Mouse (Mus musculus): Measurements from ENCODE around the gene Sf3a3. TPM values are rescaled to one million over a fixed set of nuclear protein-coding genes. Genes with fewer than 3 reads are reported as not detected.
"Not testable (repeated sequence)": the region's sequence is repeated elsewhere in the genome, so short reads cannot be mapped to it uniquely, and the experiment has no call there.

Gene Sf3a3
- total RNA-seq, 2 experiments from 2014 or later = 31.1 to 32.2 TPM

DNA sequence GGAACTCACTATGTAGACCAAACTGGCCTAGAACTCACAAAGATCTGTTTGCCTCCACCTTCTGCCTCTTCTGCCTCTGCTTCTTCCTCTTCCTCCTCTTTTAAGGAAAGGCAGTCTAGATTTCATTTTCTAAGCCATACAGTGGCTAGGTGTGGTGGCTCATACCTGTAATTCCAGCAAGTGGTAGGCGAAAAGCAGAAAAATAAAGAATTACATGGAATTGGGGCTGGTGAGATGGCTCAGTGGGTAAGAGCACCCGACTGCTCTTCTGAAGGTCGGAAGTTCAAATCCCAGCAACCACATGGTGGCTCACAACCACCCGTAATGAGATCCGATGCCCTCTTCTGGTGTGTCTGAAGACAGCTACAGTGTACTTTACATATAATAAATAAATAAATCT lies 726 bp upstream of the Sf3a3 start:
- DNase-seq (ENCODE audit: low spot score in 2 of 2); intact Hi-C loops (cut with DNase I): not testable (repeated sequence)

DNA sequence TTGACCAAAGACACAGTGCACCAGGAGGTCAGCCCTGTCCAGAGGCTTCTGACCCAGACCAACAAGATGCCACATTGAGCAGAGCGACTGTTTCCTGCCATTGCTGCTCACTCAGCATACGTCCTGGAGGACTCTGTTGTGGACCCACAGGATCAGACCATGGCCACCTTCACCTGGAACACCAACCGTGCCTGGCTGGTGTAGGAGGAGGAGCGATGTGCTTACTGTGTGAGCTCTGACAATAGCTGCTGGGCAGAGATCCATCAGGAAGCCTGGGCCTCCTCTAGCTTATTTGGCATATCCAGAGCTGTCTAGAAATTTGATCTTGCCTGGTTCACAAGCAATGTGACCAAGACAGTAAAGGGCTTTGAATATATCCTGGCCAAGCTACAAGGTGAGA lies 4.5 kb downstream of the Sf3a3 start:
- intact Hi-C loops (cut with DNase I) = no loop called here
- no peak for DNase-seq (ENCODE audit: low spot score in 2 of 2)

DNA sequence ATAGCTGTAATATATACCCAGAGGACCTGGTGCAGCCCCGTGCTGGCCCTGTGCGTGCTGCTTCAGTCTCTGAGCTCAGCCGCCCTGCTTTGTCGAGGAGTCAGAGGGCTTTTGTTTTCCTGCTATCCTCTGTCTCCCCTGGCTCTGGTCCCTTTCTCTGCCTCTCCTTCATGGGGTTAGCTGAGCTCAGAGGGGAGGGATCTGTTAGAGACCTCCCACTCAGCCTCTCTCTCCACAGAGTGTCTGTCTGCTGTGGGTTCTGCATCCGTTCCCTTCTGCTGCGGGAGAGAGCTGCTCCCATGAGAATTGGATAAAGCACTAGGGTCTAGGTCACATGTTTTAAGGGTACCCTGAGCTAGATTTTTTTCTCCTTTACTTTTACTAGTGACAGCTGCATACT lies 11.5 kb downstream of the Sf3a3 start:
- intact Hi-C loops (cut with DNase I) = no loop called here
- DNase-seq (ENCODE audit: low spot score in 2 of 2) = no peak

DNA sequence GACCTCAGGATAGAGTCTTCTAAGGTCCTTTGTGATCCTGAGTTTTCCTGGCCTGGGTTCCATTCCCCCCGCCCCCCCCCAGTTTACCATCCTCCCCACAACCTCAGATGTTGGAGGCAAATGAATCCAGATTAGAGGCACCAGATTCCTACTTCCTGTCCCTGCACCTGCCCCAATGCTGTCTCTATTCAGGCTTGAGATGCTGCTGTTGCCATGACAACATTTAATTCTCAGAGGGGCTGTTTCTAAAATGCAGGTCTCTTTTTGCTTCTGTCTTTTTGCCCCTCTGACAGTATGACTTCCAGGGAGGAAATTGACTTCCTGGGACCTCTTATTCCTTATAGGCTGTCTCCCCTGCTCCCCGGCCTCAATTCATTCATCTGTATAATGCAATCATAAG lies 22.4 kb downstream of the Sf3a3 start:
- intact Hi-C loops (cut with DNase I) = no loop called here
- DNase-seq (ENCODE audit: low spot score in 2 of 2) = no peak

DNA sequence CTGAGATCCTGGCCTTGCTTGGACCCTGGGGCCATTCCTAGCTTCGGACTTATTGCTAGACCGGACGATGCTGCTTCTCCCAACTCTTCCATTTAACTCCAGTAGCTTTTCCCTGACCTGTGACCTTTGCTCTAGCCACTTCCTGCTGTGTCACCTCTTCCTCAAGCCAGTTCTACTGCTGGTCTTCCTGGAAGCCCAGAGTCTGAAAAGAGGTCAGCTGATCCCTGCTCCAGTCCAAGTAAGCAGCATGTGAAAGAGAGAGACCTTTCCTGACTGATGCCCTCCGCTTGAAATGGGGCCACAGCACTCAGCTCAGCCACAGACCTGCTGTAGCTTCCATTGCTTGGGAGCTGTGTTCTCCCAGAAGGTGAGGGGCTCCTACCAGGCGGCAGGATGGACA lies 22.9 kb downstream of the Sf3a3 start:
- no peak for DNase-seq (ENCODE audit: low spot score in 2 of 2)
- intact Hi-C loops (cut with DNase I) = no loop called here

DNA sequence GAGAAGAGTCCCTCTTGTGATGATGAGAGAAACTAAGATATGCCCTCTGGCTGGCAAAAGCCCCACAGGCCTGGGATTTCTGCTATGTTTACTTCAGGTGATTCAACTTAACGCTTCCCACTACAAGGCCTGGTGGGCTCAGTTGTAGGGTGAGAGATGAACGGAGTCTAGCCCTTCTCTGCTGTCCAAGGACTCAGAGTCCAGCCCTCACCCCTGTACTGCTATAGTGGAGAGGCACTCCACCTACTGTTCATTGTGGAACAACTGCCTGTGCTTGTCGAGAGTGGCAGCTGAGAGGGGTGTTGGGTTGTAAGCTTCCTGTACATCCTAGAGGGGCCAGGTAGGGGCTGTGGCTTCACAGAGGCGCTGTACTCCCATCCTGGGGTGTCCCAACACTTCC lies 23.4 kb downstream of the Sf3a3 start:
- intact Hi-C loops (cut with DNase I) = no loop called here

DNA sequence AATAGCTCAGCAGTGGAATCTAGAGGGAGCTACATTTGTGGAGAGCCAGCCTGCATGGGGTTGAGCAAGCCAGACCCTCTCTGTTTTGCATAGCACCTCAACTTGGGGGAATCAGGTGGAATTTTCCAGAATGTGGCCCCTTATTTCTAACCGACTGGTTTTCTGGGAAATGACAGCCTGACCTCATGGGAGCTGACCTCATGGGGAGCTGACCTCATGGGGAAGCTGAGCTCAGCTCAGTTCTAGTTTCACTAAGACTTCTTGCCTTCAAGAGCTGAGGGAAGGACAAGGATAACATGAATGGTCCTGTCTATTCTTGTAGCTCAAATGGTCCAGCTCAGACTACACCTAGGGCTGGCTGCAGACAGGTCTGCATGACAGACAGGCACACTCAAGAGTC lies 24.2 kb downstream of the Sf3a3 start:
- DNase-seq (ENCODE audit: low spot score in 2 of 2) = no peak
- intact Hi-C loops (cut with DNase I) = no loop called here

More for the DNA sequence above, 23.4 kb downstream of the Sf3a3 start:
- DNase-seq (ENCODE audit: low spot score in 2 of 2) = no peak

DNA sequence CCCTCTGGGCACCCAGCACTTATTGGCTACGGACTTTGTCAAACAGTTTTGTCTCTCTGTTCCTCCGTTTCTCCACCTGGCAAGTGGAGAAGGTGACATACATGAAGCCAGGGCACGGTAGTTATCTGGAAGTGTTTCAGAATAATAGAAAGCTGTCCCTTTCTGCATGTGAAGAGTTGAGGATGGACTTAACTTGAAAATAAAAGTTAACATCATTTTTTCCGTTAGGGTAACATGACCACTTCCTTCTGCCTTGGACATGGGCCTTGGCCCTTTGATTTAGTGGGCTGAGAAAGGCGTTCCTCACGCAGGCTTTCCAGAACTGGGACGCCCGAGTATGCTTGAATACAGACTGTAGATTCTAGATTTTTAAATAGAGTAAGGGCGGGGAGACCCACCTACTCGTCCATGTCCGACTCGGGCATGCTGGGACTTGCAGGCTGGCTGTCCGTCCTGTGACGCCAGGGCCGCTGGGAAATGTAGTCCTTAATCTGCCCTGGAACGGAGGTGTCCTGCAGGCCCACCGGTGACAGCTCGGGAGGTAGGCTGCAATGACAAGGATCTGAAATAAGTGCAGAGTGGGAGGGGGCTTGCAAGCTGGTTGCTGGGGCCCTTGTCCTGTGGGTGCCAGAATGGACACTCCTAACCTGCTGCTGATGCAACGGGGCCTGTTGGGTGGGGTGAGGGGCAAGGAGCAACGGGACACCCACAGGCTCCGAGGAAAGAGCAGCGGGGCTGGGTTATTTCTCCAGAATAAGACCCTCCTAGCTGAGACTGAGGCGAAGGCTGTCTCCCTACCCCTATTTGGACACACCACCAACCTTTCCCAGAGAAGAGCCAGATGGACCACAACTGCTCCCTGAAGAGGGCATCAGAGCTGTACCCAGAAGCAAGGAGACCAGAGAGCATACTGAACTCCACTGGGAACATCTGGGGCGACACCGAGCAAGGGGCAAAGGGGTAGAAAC lies 27.1 kb downstream of the Sf3a3 start, which contains the start of gene Inpp5b:
TSS of gene Inpp5b (plus strand) at position 475 of the 968 bp plus-strand sequence.
- DNase-seq (ENCODE audit: low spot score in 2 of 2) = peak; percentile 85
- intact Hi-C loops (cut with DNase I) = no loop called here

DNA sequence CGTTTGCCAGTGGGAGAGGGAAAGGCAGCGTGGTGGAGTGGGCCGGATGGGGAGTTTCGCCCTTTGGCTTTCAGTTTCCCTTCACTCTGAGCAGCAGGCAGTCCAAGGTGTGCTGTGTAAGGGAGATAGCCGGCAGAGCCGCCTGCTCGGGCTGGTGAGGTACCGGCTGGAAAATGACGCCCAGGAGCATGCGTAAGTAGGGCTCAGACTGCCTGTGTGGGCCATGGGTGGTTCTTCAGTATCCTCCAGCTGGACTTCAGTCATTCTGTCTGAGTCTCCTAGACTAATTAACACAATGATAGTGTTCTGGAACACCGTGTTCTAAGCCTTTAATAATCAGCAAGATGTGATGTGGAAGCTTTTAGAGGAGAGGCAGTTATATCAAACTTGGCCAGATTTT lies 28.3 kb downstream of the Sf3a3 start:
- DNase-seq (ENCODE audit: low spot score in 2 of 2) = peak in 1 of 2 experiments; percentile 33
- intact Hi-C loops (cut with DNase I) = no loop called here

DNA sequence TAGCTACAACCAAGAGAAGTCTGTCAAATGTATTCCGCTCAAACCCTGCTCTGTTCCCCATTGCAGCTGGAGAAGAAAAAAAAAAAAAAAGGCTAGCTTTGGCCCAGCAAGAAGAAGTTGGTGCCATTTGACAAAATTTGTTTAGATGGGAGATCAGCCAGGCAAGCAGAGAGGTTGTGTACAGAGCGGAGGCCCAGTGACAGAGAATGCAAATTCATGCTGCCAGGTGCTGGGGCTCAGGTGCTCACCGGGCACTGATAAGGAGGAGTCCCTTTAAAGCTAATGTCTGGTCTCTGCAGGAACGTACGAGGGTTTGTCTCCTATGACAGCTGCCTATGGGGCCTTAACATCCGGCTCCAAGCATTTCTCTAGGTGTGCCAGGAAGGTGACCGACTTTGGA lies 32.0 kb downstream of the Sf3a3 start:
- DNase-seq (ENCODE audit: low spot score in 2 of 2) = no peak
- intact Hi-C loops (cut with DNase I) = no loop called here

DNA sequence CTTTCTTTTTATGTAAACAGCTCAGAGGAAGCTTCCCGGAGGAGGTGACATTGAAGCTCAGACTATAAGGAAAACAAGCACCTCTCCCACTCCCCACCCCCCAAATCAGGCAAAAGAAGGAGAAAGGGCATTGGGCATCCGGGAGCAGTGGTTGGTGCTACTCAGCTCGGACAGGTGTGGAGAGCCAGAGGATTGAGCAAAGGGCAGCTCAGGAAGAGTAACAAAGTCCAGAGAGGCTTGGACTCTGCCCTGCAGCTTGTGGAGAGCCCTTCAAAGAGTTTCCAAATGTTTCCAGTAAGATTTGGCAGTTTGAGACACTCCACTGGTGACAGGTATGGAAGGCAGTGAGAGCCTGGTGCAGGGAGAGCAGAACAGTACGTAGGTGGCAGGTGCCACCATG lies 33.3 kb downstream of the Sf3a3 start:
- DNase-seq (ENCODE audit: low spot score in 2 of 2) = no peak
- intact Hi-C loops (cut with DNase I) = no loop called here

DNA sequence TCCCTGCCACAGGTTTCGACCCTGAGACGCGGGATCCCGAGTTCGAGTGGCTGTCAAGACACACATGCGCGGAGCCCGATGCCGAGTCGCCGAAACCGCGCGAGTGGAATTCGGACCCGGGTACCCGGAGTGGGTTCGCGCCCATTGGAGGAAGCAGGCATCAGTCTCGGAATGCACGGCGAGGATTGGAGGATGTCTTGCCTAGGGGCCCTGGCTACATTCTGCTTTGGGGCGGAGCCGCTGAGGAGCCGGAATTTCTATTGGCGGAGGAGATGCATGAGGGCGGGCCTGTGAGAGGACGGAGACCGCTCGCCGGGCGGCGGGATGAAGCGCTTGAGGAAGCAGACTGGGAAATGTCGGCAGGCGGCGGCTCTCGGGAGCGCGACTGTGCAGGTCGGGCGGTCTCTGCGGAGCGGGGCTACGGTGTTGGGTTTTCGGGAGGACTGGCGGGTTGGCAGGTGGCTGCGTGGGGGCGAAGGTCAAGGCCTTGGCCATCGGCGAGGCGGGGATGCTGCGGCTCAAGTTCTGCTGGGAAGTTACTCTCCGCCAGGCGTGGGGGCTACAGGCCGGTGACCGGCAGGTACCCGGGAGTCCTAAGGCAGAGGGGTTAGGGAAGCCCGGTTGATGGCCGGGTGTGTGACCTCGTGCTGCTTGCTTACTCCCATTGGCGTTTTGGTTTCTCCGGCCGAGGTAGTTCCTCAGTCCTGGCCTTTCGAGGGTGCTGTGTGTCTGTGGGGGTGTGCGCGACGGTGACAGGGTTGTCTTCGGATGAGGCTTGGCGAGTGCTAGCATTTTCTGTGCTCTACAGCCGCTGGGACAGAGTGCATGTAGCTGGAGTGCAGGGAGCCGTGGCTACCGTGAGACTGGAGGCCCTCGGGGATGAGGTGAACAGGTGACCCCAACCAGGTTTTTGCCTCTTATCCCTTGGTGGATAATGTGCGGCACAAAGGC lies 37.0 kb downstream of the Sf3a3 start:
- intact Hi-C loops (cut with DNase I) = no loop called here
- DNase-seq (ENCODE audit: low spot score in 2 of 2) = peak; percentile 98

DNA sequence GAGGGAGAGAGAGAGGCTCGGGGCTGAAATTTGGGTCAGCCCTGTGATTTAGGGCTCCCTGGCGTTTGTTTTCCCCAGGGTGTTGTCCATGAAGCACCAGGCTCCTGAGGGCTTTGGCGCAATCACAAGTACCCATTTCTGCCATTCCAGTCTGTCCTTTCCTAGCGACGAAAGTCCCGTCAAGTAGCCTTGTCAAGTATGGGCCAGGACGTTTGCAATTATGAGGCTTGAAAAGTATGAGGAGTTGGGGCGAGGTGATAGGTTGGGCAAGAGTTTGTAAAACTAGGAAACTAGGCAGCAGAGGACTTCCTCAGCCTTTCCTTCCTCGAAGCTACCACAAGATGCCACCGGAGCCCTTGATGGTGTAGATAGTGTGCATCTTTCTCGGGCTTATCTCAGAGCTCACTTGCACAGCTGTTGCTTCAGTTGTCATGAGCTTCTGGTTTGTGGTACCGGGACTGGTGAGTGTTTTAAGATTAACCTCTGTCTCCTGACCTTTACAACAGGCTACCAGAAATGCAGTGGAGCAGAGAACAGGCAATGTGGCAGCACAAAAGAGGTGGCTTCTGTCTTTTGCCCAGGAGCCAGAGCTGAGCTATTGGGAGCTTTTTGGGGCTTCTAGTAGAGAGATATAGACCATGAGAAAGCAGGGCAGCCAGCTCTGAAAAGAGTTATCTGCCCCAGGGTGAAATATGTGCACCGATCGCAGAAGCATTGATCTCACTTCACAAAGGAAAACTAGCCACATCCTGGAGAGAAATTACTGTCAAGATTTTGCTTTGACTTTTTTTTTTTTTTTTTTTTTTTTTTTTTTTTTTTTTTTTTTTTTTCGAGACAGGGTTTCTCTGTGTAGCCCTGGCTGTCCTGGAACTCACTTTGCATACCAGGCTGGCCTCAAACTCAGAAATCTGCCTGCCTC lies 38.0 kb downstream of the Sf3a3 start:
- intact Hi-C loops (cut with DNase I) = no loop called here
- DNase-seq (ENCODE audit: low spot score in 2 of 2) = no peak

DNA sequence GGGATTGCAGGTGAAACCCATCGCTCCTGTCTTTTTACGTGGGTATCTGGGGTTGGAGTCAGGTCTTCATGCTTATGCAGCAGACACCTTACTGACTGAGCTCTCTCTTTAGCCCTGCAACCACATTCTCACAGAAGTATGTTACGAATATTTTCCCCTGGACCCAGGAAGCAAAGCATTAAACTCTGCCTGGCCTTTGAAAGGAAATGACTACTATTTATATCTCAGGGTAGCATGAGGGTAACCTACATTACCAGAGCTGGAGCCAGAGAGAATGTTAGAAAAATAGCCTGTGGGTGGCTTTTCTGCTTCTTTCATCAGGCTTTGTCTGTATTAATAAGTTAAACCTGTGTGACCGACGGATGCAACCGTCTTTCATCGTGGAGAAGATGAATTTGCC lies 41.0 kb downstream of the Sf3a3 start:
- DNase-seq (ENCODE audit: low spot score in 2 of 2) = no peak
- intact Hi-C loops (cut with DNase I) = no loop called here

DNA sequence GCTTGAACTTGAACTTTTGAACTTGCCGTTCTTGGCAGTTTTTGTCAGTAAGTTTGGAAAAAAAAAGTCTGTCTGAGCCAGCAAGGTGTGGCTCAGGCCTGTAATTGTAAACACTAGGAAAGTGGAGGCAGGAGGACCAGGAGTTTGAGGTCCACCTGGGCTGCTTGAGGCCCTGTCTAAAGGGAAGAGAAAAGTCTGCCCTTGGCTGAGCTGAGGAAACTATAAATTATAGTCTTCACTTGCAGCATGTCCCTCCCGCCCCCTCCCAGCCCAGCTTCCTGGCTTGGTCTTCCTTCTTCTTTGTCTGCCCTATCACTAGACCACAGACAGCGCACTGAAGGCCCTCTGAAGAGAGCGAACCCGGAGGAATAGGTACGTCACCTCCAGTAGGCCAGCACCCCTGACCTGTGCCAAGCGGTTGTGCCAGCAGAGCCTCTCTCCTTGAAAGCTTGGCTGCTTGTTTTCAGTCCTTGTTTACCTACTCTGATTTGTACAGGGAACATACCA lies 44.8 kb downstream of the Sf3a3 start:
- intact Hi-C loops (cut with DNase I) = no loop called here
- DNase-seq (ENCODE audit: low spot score in 2 of 2) = no peak

DNA sequence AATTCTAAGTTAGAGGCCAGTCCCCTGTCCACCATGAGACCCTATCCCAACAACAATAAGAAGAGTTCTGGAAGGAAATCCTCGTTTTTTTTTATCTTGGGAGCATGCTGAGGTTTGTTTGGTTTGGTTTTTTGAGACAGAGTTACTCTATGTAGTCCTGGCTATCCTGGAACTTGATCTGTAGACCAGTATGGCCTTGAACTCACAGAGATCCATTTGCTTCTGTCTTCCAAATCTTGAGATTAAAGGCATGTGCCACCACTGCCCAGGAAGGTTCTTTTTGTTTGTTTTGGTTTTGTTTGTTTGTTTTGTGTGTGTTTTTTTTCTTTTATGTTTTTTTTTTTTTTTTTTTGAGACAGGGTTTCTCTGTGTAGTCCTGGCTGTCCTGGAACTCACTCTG lies 46.6 kb downstream of the Sf3a3 start:
- intact Hi-C loops (cut with DNase I) = no loop called here

DNA sequence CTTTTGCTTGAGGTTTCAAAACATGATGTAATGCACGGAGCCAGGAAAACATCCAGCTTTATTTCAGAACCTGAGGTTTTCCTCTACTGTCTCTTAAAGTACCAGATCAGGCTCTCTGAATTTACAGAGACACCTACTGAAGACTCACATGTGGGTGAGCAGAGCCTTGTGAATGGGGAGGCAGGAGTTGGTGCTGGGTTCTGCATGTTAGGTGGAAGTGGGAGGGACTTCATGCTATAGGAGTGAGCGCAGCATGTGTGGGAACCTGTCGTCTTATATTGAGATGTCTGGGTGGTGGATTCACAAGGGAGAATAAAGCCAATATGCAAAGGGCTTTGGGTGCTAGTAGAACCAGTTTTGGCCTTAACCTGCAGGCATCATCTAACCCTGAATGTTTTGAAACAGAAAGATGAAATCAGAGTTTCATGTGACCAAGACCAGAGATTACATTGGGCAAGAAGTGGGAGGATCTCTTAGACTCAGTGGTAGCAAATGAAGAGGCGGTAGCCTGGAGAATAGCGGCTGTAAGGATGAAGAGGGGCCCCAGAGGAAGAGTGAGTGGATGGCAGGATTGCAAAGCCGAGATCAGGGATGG lies 48.4 kb downstream of the Sf3a3 start:
- no peak for DNase-seq (ENCODE audit: low spot score in 2 of 2)
- intact Hi-C loops (cut with DNase I) = no loop called here

More for the DNA sequence above, 46.6 kb downstream of the Sf3a3 start:
- no peak for DNase-seq (ENCODE audit: low spot score in 2 of 2)

DNA sequence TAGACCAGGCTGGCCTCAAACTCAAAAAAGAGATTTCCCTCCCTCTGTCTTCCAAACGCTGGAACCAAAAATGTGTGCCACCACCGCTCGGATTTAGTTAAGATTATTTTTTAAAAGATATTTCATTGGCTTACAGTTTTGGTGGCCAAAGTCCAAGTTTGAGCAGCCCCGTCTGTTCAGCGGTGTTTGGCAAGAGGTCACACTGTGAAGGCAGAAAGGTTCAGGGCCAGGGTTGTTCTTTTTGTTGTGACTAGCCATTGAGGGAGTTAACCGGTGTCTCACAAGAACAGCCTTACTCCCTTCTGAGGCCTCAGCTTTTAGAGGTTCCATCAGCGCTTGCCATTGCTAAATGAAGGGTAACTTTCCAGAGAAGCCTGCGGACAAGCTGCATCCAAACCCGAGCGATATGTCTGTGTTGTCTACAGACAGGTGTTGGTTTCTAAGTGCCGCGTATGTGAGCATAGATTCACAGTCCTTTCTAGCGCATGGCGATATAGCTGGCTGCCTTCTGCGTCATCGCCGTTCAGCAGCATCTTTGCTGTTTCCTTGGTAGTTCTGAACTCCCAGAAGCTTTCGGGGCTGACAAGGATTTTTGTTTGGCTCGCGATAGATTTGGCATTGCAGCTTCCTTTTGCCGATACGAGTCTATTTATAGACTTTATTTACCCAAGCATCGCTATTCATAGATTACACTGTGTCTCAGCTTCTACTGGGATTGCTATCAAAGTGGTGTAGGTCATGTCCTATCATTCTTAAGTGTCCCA lies 51.4 kb downstream of the Sf3a3 start:
- peak; percentile 43 to 66 for DNase-seq (ENCODE audit: low spot score in 2 of 2)

More for the DNA sequence above, 51.4 kb downstream of the Sf3a3 start:
- intact Hi-C loops (cut with DNase I) = no loop called here
